Mouse (Mus musculus): Measurements from ENCODE around the gene Pbsn. TPM values are rescaled to one million over a fixed set of nuclear protein-coding genes. Genes with fewer than 3 reads are reported as not detected.

The Pbsn gene
- polyA plus RNA-seq, 1 experiment from 2014 or later: not detected

DNA sequence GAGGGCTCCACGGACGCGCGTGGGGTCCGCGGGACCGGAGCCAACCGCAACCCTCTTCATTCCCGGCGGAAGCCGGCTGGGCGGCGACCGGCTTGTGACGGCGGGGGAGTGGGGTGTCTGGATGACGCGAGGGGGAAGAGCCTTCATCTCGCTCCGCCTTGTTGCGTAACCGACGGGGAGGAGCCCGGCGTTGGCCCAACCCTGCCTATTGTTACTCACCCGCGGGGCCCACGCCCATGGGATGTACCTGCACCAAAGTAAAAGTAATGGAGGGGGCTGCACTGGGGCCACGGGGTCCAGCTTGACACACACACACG is 57.6 kb downstream of the Pbsn start:
- Histone ChIP-seq H3K9ac (peak overlapping the region; percentile 60), H3K27me3 (no peaks in the 10 kb centered on the region), H3K9me3 (replicated peaks) (no peaks in the 10 kb centered on the region), H3K4me1 (replicated peaks) (peaks cover 3% of the 10 kb centered on the region; the same call in 1 of the 2 replicates), H3K4me3 (peak overlapping the region; percentile 71), H3K4me2 (peak overlapping the region; percentile 74), H3K27ac (peak overlapping the region; percentile 75), H3K36me3 (no peaks in the 10 kb centered on the region)
- peak; percentile 93 for ATAC-seq (replicated peaks; ENCODE audit: insufficient number of reproducible peaks, insufficient read depth, low FRiP score, low read depth)
- WGBS: 7% methylated on average over 17 of the region's 30 CpGs

- H3K9me3 ChIP-seq (replicated peaks): no peaks in the 10 kb centered on the region
- no peaks in the 10 kb centered on the region for H3K36me3 ChIP-seq
- H3K4me2 ChIP-seq: peak overlapping the region; percentile 74
- 18% methylated on average over 53 of the region's 61 CpGs for WGBS
- H3K4me1 ChIP-seq (replicated peaks): peaks cover 3% of the 10 kb centered on the region; the same call in 1 of the 2 replicates
- peak overlapping the region; percentile 60 for H3K9ac ChIP-seq
- H3K27me3 ChIP-seq: no peaks in the 10 kb centered on the region
- H3K27ac ChIP-seq: peak overlapping the region; percentile 75
- H3K4me3 ChIP-seq: peak overlapping the region; percentile 71
- ATAC-seq (replicated peaks; ENCODE audit: insufficient number of reproducible peaks, insufficient read depth, low FRiP score, low read depth): peak; percentile 58
Measured at GRCm38 (mm10) chrX:77794962-77795857, 58.2 kb downstream of the Pbsn start.

- Histone ChIP-seq H3K4me1 (replicated peaks) (no peaks in the 10 kb centered on the region), H3K36me3 (no peaks in the 10 kb centered on the region), H3K4me2 (no peak overlapping the region), H3K9ac (no peak overlapping the region), H3K27me3 (no peaks in the 10 kb centered on the region), H3K27ac (no peak overlapping the region), H3K4me3 (no peak overlapping the region), H3K9me3 (replicated peaks) (no peaks in the 10 kb centered on the region)
- no peak for ATAC-seq (replicated peaks; ENCODE audit: insufficient number of reproducible peaks, insufficient read depth, low FRiP score, low read depth)
- WGBS: 62% methylated on average over 3 of the region's 3 CpGs
Measured at GRCm38 (mm10) chrX:77788675-77789074, 64.7 kb downstream of the Pbsn start.

Other genes with a start within 250 kb of the Pbsn start
- gene Prkx, start 57.3 kb downstream of the Pbsn start, polyA plus RNA-seq (2015; fragmentation: Nextera tagmentation; extraction: Ambion mirVana): 11.9 and 12.2 TPM in 2 replicates
- not detected in 2 replicates for gene Gm14744, start 11.1 kb upstream of the Pbsn start, polyA plus RNA-seq (2015; fragmentation: Nextera tagmentation; extraction: Ambion mirVana)
- not detected in 2 replicates for gene 5430402E10Rik, start 71.4 kb upstream of the Pbsn start, polyA plus RNA-seq (2015; fragmentation: Nextera tagmentation; extraction: Ambion mirVana)
- gene Obp1a, start 237.8 kb upstream of the Pbsn start, polyA plus RNA-seq (2015; fragmentation: Nextera tagmentation; extraction: Ambion mirVana): not detected in 2 replicates